Mouse (Mus musculus): ENCODE results near the gene Dnase1. TPM values are rescaled to one million over a fixed set of nuclear protein-coding genes. Genes with fewer than 3 reads are reported as not detected.

Gene Dnase1
- 0.02 and 0.03 TPM in 2 replicates for polyA plus RNA-seq (2012; rRNA removed)

DNA sequence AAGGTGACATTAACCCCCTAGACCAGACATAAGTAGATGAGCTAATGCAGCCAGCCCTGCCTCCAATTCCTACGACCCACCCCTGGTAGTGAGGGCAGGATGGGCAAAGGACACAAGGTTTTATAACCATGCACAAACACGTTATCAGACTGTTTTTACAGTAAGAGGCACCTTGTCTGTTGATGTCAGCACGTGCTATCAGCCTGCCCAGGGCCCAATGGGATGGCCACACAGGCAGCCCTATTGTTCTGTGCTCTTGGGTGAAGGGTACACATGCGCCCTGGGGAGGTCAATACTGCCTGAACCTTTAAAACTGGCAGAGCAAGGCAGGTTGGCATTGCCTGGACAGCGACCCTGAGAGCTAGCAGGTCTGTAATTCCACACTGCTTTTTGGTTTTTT is at the start of gene Dnase1:
Dnase1 (plus strand) TSS at position 136 of the 400 bp plus-strand sequence.

DNA sequence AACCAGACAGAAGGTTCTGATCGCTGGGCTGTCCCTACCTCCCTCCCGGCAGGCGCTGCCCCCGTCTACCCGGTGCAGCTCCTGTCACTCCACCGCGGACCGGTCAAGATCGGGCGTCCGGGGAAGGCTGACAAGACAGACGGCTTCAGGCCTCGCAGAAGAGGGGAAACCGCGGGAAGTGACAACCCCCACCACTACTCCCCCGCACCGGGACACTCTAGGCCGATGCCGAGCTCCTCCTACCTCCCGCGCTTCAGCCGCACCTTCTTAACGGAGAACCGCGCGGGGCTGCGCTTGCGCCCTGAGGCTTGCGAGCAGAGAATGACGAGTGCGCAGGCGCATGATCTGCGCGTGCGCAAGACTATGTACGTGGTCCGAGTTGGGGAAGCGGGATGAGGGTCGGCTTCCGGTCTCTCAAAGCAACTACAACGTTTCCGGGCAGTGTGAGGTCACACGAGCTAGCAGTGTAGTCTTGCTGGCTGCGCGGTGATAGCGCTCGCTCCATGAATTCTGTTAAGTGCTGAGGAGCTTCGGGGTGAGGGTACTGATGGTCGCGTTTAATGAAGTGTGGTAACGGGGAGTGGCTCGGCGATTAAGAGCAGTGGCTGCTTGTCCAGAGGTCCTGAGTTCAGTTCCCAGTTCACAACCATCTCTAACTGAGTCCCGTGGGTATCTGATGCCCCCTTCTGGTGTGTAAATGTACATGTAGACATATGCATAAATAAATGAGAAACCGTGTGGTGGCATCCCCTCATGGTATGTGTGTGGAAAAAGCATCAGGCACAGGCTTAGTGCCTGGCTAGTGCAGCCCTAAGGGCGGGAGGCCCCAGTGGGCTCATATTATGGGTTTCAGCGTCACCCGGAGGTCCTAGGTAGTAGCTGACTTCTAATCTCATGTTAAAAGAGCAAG is 33.0 kb upstream of the Dnase1 start, which contains the start of gene Slx4:
Slx4 (minus strand) TSS at position 282 of the 910 bp plus-strand sequence.

DNA sequence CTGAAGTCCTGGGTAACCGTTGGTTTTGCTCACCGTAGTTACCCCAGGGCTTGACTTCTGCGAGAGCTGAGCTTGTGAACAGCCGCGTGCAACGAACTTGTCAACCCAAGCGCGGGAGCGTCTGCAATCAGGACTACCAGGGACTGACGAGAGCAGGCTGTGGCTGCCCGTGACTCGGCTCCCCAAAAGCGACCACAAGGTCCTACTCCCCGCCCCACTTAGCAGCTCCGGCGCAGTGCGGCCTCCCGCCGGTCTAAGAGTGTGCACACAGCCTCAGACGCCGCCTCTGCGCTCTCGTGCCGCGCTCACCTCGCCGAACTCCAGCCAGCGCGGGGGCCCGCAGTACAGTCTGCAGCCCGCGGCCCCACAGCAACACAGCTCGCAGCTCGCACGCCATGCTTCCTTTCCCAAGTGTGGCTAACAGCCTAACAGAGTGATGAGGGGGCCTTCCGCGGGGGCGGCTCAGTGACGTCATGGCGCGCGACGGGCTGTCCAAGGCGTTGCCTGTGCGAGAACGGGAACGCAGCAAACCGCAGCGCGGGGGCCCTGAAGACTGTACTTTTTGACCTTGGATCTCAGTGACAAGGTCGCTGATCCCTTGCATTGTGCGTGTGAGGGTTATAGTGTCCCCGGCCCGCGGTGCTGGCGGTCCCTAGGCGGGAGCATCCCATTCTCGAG is 40.8 kb downstream of the Dnase1 start, which contains the start of gene Trap1:
Trap1 (minus strand) TSS at position 444 of the 678 bp plus-strand sequence.

Other genes starting within 250 kb of the Dnase1 start
- not detected in 2 replicates for gene Olfr15, start 206.1 kb upstream of the Dnase1 start, polyA plus RNA-seq (2012; rRNA removed)
- 0.28 and 0.32 TPM in 2 replicates for gene Zfp174, start 189.7 kb upstream of the Dnase1 start, polyA plus RNA-seq (2012; rRNA removed)
- 12.9 and 17.1 TPM in 2 replicates for gene Naa60, start 164.6 kb upstream of the Dnase1 start, polyA plus RNA-seq (2012; rRNA removed)
- gene Zfp597, start 152.4 kb upstream of the Dnase1 start, polyA plus RNA-seq (2012; rRNA removed): 2.5 and 2.6 TPM in 2 replicates
- 0.09 and 0.13 TPM in 2 replicates for gene Gm20695, start 152.3 kb upstream of the Dnase1 start, polyA plus RNA-seq (2012; rRNA removed)
- gene 1700037C18Rik, start 128.3 kb upstream of the Dnase1 start, polyA plus RNA-seq (2012; rRNA removed): 1.2 and 1.3 TPM in 2 replicates
- 6.1 and 6.2 TPM in 2 replicates for gene Cluap1, start 128.1 kb upstream of the Dnase1 start, polyA plus RNA-seq (2012; rRNA removed)
- 0.28 and 0.35 TPM in 2 replicates for gene Nlrc3, start 60.3 kb upstream of the Dnase1 start, polyA plus RNA-seq (2012; rRNA removed)
- gene Slx4, start 33.2 kb upstream of the Dnase1 start, polyA plus RNA-seq (2012; rRNA removed): 13.4 and 16.8 TPM in 2 replicates
- gene Trap1, start 40.9 kb downstream of the Dnase1 start, polyA plus RNA-seq (2012; rRNA removed): 62.5 and 67.7 TPM in 2 replicates
- gene Crebbp, start 177.1 kb downstream of the Dnase1 start, polyA plus RNA-seq (2012; rRNA removed): 2.7 and 3.8 TPM in 2 replicates

All from liver, embryonic 14 days (tissue).